Mouse (Mus musculus) MEL (cell line): ENCODE results near the gene Slc25a21. TPM values are rescaled to one million over a fixed set of nuclear protein-coding genes. Genes with fewer than 3 reads are reported as not detected.

Source experiments
- DNase-seq: peaks from one replicate; pipeline ENCODE4 v3.0.0; 2011; ENCODE audit warnings: low read depth, low spot score
- H3K27ac ChIP-seq: 2 replicates; pipeline ENCODE4 v1.5.1; 2012; ENCODE audit warnings: low read depth, mild to moderate bottlenecking, control low read depth, low read length, moderate library complexity; ENCODE audit not compliant: control insufficient read depth
- H3K27me3 ChIP-seq, 2 experiments: fragments of 150-350 bp in 1 of 2; sonication (generic) in 1 of 2; 2 replicates each; pipeline ENCODE4 v1.6.1; 2012; ENCODE audit warnings: low read length in 2 of 2, mild to moderate bottlenecking in 2 of 2, improper control_type of control experiment in 1 of 2, moderate library complexity in 1 of 2; ENCODE audit not compliant: insufficient read depth in 2 of 2, control insufficient read depth in 1 of 2
- H3K36me3 ChIP-seq, 2 experiments: 2 replicates each; pipeline ENCODE4 v1.6.1; 2012 to 2014; ENCODE audit warnings: low read length in 2 of 2, improper control_type of control experiment in 1 of 2, inconsistent platforms in 1 of 2, mild to moderate bottlenecking in 1 of 2; ENCODE audit not compliant: insufficient read depth in 2 of 2, control insufficient read depth in 1 of 2
- H3K4me1 ChIP-seq, 2 experiments: fragments of 150-350 bp in 1 of 2; sonication (generic) in 1 of 2; 2 replicates each; pipeline ENCODE4 v1.6.1; 2012; ENCODE audit warnings: low read length in 2 of 2, improper control_type of control experiment in 1 of 2, mild to moderate bottlenecking in 1 of 2; ENCODE audit not compliant: insufficient read depth in 2 of 2, control insufficient read depth in 1 of 2
- H3K4me3 ChIP-seq, 2 experiments: fragments of 150-350 bp in 1 of 2; sonication (generic) in 1 of 2; 2 replicates each; pipeline ENCODE4 v1.5.1; 2012; ENCODE audit warnings: low read depth in 2 of 2, low read length in 2 of 2, mild to moderate bottlenecking in 2 of 2, moderate library complexity in 2 of 2, control low read depth in 1 of 2, improper control_type of control experiment in 1 of 2; ENCODE audit not compliant: control insufficient read depth in 1 of 2, insufficient read depth in 1 of 2
- H3K79me2 ChIP-seq: 2 replicates; pipeline ENCODE4 v1.6.1; 2012; ENCODE audit warnings: mild to moderate bottlenecking, low read length, moderate library complexity; ENCODE audit not compliant: control insufficient read depth, poor library complexity, insufficient read depth
- H3K9ac ChIP-seq: 2 replicates; pipeline ENCODE4 v1.6.1; 2012; ENCODE audit warnings: low read depth, mild to moderate bottlenecking, control low read depth, low read length, moderate library complexity; ENCODE audit not compliant: control insufficient read depth, poor library complexity, severe bottlenecking
- H3K9me3 ChIP-seq: fragments of 150-350 bp; sonication (generic); replicated peaks from 2 replicates; pipeline ENCODE4 v1.6.1; 2012; ENCODE audit warnings: mild to moderate bottlenecking, low read length, improper control_type of control experiment, moderate library complexity; ENCODE audit not compliant: insufficient read depth
- BHLHE40 ChIP-seq: IDR thresholded peaks from 2 replicates; pipeline ENCODE4 v1.6.1; 2012; ENCODE audit warnings: low read depth, mild to moderate bottlenecking, inconsistent platforms, low read length, improper control_type of control experiment, borderline replicate concordance
- CHD1 ChIP-seq: IDR thresholded peaks from 2 replicates; pipeline ENCODE4 v1.6.1; 2012; ENCODE audit warnings: low read depth, mild to moderate bottlenecking, inconsistent platforms, low read length, improper control_type of control experiment
- CHD2 ChIP-seq: IDR thresholded peaks from 2 replicates; pipeline ENCODE4 v1.6.1; 2011; ENCODE audit warnings: low read length, improper control_type of control experiment
- E2F4 ChIP-seq: IDR thresholded peaks from 2 replicates; pipeline ENCODE4 v1.6.1; 2011; ENCODE audit warnings: low read depth, low read length, improper control_type of control experiment, borderline replicate concordance
- ELF1 ChIP-seq: IDR thresholded peaks from 2 replicates; pipeline ENCODE4 v1.6.1; 2014; ENCODE audit warnings: low read depth, mild to moderate bottlenecking, inconsistent platforms, low read length, improper control_type of control experiment, moderate library complexity
- ETS1 ChIP-seq: IDR thresholded peaks from 2 replicates; pipeline ENCODE4 v1.6.1; 2012; ENCODE audit warnings: low read depth, mild to moderate bottlenecking, inconsistent platforms, low read length, improper control_type of control experiment, moderate library complexity
- GABPA ChIP-seq: IDR thresholded peaks from 2 replicates; pipeline ENCODE4 v1.6.1; 2012; ENCODE audit warnings: low read depth, mild to moderate bottlenecking, inconsistent platforms, low read length, improper control_type of control experiment, moderate library complexity
- HCFC1 ChIP-seq: IDR thresholded peaks from 2 replicates; pipeline ENCODE4 v1.6.1; 2012; ENCODE audit warnings: low read depth, mild to moderate bottlenecking, inconsistent platforms, low read length, improper control_type of control experiment, moderate library complexity
- JUND ChIP-seq: IDR thresholded peaks from 2 replicates; pipeline ENCODE4 v1.6.1; 2011; ENCODE audit warnings: low read depth, mild to moderate bottlenecking, improper control_type of control experiment, low read length
- MAFK ChIP-seq: IDR thresholded peaks from 2 replicates; pipeline ENCODE4 v1.6.1; 2011; ENCODE audit warnings: low read depth, mild to moderate bottlenecking, low read length, improper control_type of control experiment, borderline replicate concordance
- MEF2A ChIP-seq: IDR thresholded peaks from 2 replicates; pipeline ENCODE4 v1.6.1; 2014; ENCODE audit warnings: low read depth, mild to moderate bottlenecking, inconsistent platforms, low read length, improper control_type of control experiment; ENCODE audit not compliant: poor library complexity, insufficient replicate concordance, severe bottlenecking; ENCODE audit errors: extremely low read depth
- MXI1 ChIP-seq: IDR thresholded peaks from 2 replicates; pipeline ENCODE4 v1.6.1; 2011; ENCODE audit warnings: mild to moderate bottlenecking, low read depth, low read length, improper control_type of control experiment
- MYC ChIP-seq: IDR thresholded peaks from 2 replicates; pipeline ENCODE4 v1.6.1; 2011; ENCODE audit warnings: low read depth, mild to moderate bottlenecking, low read length, improper control_type of control experiment, moderate library complexity
- NRF1 ChIP-seq: IDR thresholded peaks from 2 replicates; pipeline ENCODE4 v1.6.1; 2014; ENCODE audit warnings: low read depth, mild to moderate bottlenecking, inconsistent platforms, low read length, improper control_type of control experiment, moderate library complexity; ENCODE audit not compliant: poor library complexity, insufficient read depth, severe bottlenecking
- POLR2A ChIP-seq, 2 experiments: IDR thresholded peaks; 2 replicates each; pipeline ENCODE4 v1.6.1; 2011 to 2012; ENCODE audit warnings: low read length in 2 of 2, mild to moderate bottlenecking in 2 of 2, control low read depth in 1 of 2, improper control_type of control experiment in 1 of 2, low read depth in 1 of 2, moderate library complexity in 1 of 2; ENCODE audit not compliant: control insufficient read depth in 1 of 2, insufficient read depth in 1 of 2, poor library complexity in 1 of 2
- POLR2AphosphoS2 ChIP-seq: IDR thresholded peaks from 2 replicates; pipeline ENCODE4 v1.6.1; 2011; ENCODE audit warnings: low read length, improper control_type of control experiment
- POLR2AphosphoS5 ChIP-seq: IDR thresholded peaks from 2 replicates; pipeline ENCODE4 v1.6.1; 2012; ENCODE audit warnings: low read depth, borderline replicate concordance, mild to moderate bottlenecking, inconsistent platforms, low read length, moderate library complexity, mixed read lengths
- RAD21 ChIP-seq: IDR thresholded peaks from 2 replicates; pipeline ENCODE4 v1.6.1; 2011; ENCODE audit warnings: mild to moderate bottlenecking, low read depth, low read length, improper control_type of control experiment
- RCOR1 ChIP-seq: IDR thresholded peaks from 2 replicates; pipeline ENCODE4 v1.6.1; 2012; ENCODE audit warnings: low read depth, mild to moderate bottlenecking, inconsistent platforms, low read length, improper control_type of control experiment
- SIN3A ChIP-seq: IDR thresholded peaks from 2 replicates; pipeline ENCODE4 v1.6.1; 2012; ENCODE audit warnings: low read length, improper control_type of control experiment, inconsistent platforms
- SMC3 ChIP-seq: IDR thresholded peaks from 2 replicates; pipeline ENCODE4 v1.6.1; 2011; ENCODE audit warnings: low read depth, low read length, improper control_type of control experiment
- TAL1 ChIP-seq: IDR thresholded peaks from 2 replicates; pipeline ENCODE4 v1.6.1; 2012; ENCODE audit warnings: mild to moderate bottlenecking, inconsistent platforms, low read length, moderate library complexity, mixed read lengths
- TBP ChIP-seq: IDR thresholded peaks from 2 replicates; pipeline ENCODE4 v1.8.0; 2011; ENCODE audit warnings: low read depth, low read length, improper control_type of control experiment
- TCF12 ChIP-seq: IDR thresholded peaks from 2 replicates; pipeline ENCODE4 v1.6.1; 2014; ENCODE audit warnings: low read depth, mild to moderate bottlenecking, inconsistent platforms, low read length, improper control_type of control experiment, moderate library complexity
- UBTF ChIP-seq: IDR thresholded peaks from 2 replicates; pipeline ENCODE4 v1.6.1; 2012; ENCODE audit warnings: low read depth, mild to moderate bottlenecking, inconsistent platforms, low read length, improper control_type of control experiment, moderate library complexity, borderline replicate concordance; ENCODE audit not compliant: insufficient read depth
- USF2 ChIP-seq, 2 experiments: IDR thresholded peaks; 2 replicates each; pipeline ENCODE4 v1.6.1; 2011 to 2012; ENCODE audit warnings: improper control_type of control experiment in 2 of 2, low read length in 2 of 2, borderline replicate concordance in 1 of 2, inconsistent platforms in 1 of 2, low read depth in 1 of 2, mild to moderate bottlenecking in 1 of 2; ENCODE audit not compliant: insufficient read depth in 1 of 2
- ZKSCAN1 ChIP-seq: IDR thresholded peaks from 2 replicates; pipeline ENCODE4 v1.6.1; 2012; ENCODE audit warnings: low read depth, mild to moderate bottlenecking, inconsistent platforms, low read length, improper control_type of control experiment, moderate library complexity
- polyA plus RNA-seq, 2 experiments: library from polyadenylated mRNA; stranded (reverse) in 1 of 2; unstranded in 1 of 2; fragments of >175 nt in 1 of 2; fragments of >200 nt in 1 of 2; gene quantifications; 2 replicates each; pipeline versions ENCODE4 v1.2.1 to v1.2.4; 2012; ENCODE audit warnings: low replicate concordance in 2 of 2, low read depth in 1 of 2; ENCODE audit not compliant: insufficient read length in 2 of 2, insufficient read depth in 1 of 2, missing spikeins in 1 of 2
- total RNA-seq: library from RNA; depleted of rRNA; stranded (reverse); fragments of 300-350 nt; gene quantifications from 2 replicates; pipeline ENCODE4 v1.2.3, GENCODE M21; 2012

Slc25a21 gene
- total and polyA plus RNA-seq, 3 experiments, result 14.7 to 18.3 TPM; not detected in 1

GRCm38 (mm10) chr12:56767474-56767873 is 429.8 kb downstream of the Slc25a21 start:
- Histone ChIP-seq H3K4me1 (no peaks in the 10 kb centered on the region), H3K36me3 (no peaks in the 10 kb centered on the region; a peak in 1 of 4 replicates), H3K9me3 (no peaks in the 10 kb centered on the region), H3K4me3 (no peak overlapping the region), H3K27me3 (no peaks in the 10 kb centered on the region), H3K9ac (no peak overlapping the region), H3K27ac (no peak overlapping the region)
- DNase-seq, result no peak
- no peak for TF ChIP-seq E2F4
- TF ChIP-seq HCFC1, result no peak
- no peak for TF ChIP-seq ETS1
- no peak for TF ChIP-seq MXI1
- no peak for TF ChIP-seq POLR2AphosphoS2
- TF ChIP-seq TAL1, result no peak
- TF ChIP-seq, all 39 proteins: peak for 0
- no peaks in the 10 kb centered on the region for H3K79me2 ChIP-seq

GRCm38 (mm10) chr12:56737104-56737503 is 460.2 kb downstream of the Slc25a21 start:
- no peaks in the 10 kb centered on the region for H3K27me3 ChIP-seq
- H3K36me3 ChIP-seq, result no peaks in the 10 kb centered on the region
- TF ChIP-seq JUND, result no peak
- no peak for TF ChIP-seq GABPA
- no peak for TF ChIP-seq RAD21
- TF ChIP-seq MEF2A, result no peak
- no peak for TF ChIP-seq POLR2A (IDR thresholded peaks at IDR 0.05; ENCODE audit: control insufficient read depth in 1 of 2, insufficient read depth in 1 of 2, low read depth in 1 of 2, low read length in 2 of 2, poor library complexity in 1 of 2)
- no peak for TF ChIP-seq TBP

GRCm38 (mm10) chr12:56727631-56728030 is 469.6 kb downstream of the Slc25a21 start:
- TF ChIP-seq SIN3A, result no peak
- no peak for TF ChIP-seq SMC3
- no peak for TF ChIP-seq ZKSCAN1
- no peak for TF ChIP-seq UBTF
- TF ChIP-seq MAFK, result no peak
- TF ChIP-seq E2F4, result no peak
- no peak for TF ChIP-seq RCOR1
- no peak for TF ChIP-seq RAD21
- TF ChIP-seq BHLHE40, result no peak
- no peak for TF ChIP-seq NRF1
- no peak for TF ChIP-seq MYC
- no peak for TF ChIP-seq TBP
- no peak for TF ChIP-seq ETS1
- no peak for TF ChIP-seq POLR2AphosphoS5
- TF ChIP-seq CHD1, result no peak
- no peak for TF ChIP-seq TCF12
- TF ChIP-seq CHD2, result no peak
- no peak for TF ChIP-seq USF2 (IDR thresholded peaks at IDR 0.05; ENCODE audit: borderline replicate concordance in 1 of 2, insufficient read depth in 1 of 2, low read depth in 1 of 2, low read length in 2 of 2)
- no peak for TF ChIP-seq ELF1
- no peak for DNase-seq

More at GRCm38 (mm10) chr12:56737104-56737503, 460.2 kb downstream of the Slc25a21 start:
- H3K4me3 ChIP-seq, result no peak overlapping the region
- H3K9ac ChIP-seq, result no peak overlapping the region
- no peaks in the 10 kb centered on the region for H3K4me1 ChIP-seq
- H3K79me2 ChIP-seq, result no peaks in the 10 kb centered on the region
- no peak for DNase-seq
- H3K27ac ChIP-seq, result no peak overlapping the region
- no peaks in the 10 kb centered on the region for H3K9me3 ChIP-seq

More at GRCm38 (mm10) chr12:56727631-56728030, 469.6 kb downstream of the Slc25a21 start:
- no peak overlapping the region for H3K9ac ChIP-seq
- H3K4me3 ChIP-seq, result no peak overlapping the region
- no peaks in the 10 kb centered on the region for H3K9me3 ChIP-seq
- H3K36me3 ChIP-seq, result no peaks in the 10 kb centered on the region
- H3K27ac ChIP-seq, result no peak overlapping the region
- H3K27me3 ChIP-seq, result no peaks in the 10 kb centered on the region
- no peaks in the 10 kb centered on the region for H3K79me2 ChIP-seq
- no peaks in the 10 kb centered on the region for H3K4me1 ChIP-seq
